Mouse (Mus musculus): Measurements from ENCODE around the gene Etv6.

DNA sequence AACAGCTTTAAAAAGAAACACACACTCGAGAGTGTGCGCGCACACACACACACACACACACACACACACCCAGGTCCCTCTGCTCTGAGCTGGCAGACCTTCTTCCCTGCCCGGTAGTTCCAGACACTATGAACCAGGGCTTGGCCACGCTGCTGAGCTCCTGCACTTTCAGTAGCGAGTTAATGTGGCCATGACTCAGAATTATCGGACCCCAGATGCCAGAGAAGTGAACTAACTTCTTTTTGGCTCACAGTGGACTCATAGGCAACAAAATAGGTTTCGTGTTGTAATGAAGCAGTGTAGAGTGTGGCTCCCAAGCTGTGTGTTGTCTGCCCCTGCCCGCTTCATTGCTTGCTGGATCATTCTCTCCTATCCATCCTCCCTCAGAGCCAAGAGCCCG is 165.1 kb downstream of the Etv6 start:
- TF ChIP-seq POLR2A (IDR thresholded peaks at IDR 0.05; ENCODE audit: borderline replicate concordance, low read depth, low read length) (no peak), CTCF (IDR thresholded peaks at IDR 0.05; ENCODE audit: low read depth, low read length) (no peak)
